Mouse (Mus musculus): Measurements from ENCODE around the gene Thrap3.

DNA sequence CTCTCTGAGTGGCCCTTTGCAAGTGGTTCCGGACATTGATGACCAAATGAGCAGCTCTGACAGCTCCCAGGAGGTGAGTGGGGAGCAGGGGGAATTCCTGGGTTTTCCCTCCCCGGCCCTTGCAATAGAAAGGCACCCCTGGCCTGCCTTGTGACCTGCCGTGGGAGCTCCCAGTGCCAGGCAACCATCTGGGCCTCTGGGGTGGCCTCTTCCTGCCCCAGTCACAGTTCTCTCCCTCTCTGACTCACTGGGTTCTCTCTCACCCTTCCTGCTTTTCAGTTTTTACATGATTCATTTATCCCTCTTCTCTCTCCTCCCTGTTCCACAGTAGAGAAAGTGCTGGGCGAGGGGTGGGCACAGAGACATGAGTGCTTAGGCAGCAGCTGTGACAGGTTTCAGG, 64.8 kb downstream of the Thrap3 start:
- no peak for TF ChIP-seq CTCF (IDR thresholded peaks at IDR 0.05; ENCODE audit: borderline replicate concordance, extremely low read depth, insufficient read depth, insufficient read length)
- no peak for TF ChIP-seq POLR2A (IDR thresholded peaks at IDR 0.05; ENCODE audit: borderline replicate concordance, extremely low read depth, insufficient read depth, insufficient read length, poor library complexity, severe bottlenecking)
